Mouse (Mus musculus) myocyte (in vitro differentiated cells): ENCODE measurements around the gene Auh.

Experiments
- CEBPB ChIP-seq: IDR thresholded peaks from 2 replicates; pipeline ENCODE4 v1.6.1; 2011; ENCODE audit warnings: mild to moderate bottlenecking, moderate library complexity; ENCODE audit not compliant: poor library complexity, insufficient read depth, severe bottlenecking
- E2F4 ChIP-seq: IDR thresholded peaks from one replicate; pipeline ENCODE4 v1.6.1; 2011; ENCODE audit warnings: mild to moderate bottlenecking, control low read depth, moderate library complexity; ENCODE audit not compliant: insufficient read depth
- MAX ChIP-seq: IDR thresholded peaks from one replicate; pipeline ENCODE4 v1.6.1; 2011; ENCODE audit warnings: low read depth, mild to moderate bottlenecking, control low read depth
- POLR2A ChIP-seq: IDR thresholded peaks from one replicate; pipeline ENCODE4 v1.6.1; 2011; ENCODE audit warnings: low read depth, mild to moderate bottlenecking, control low read depth, moderate library complexity; ENCODE audit not compliant: insufficient read length
- POLR2AphosphoS2 ChIP-seq: IDR thresholded peaks from one replicate; pipeline ENCODE4 v1.6.1; 2011; ENCODE audit warnings: low read depth, control low read depth; ENCODE audit not compliant: insufficient read length
- REST ChIP-seq: IDR thresholded peaks from one replicate; pipeline ENCODE4 v1.6.1; 2011; ENCODE audit warnings: mild to moderate bottlenecking, control low read depth, moderate library complexity; ENCODE audit not compliant: insufficient read depth, insufficient read length
- SRF ChIP-seq: IDR thresholded peaks from one replicate; pipeline ENCODE4 v1.6.1; 2011; ENCODE audit warnings: low read depth; ENCODE audit not compliant: control insufficient read depth, insufficient read length
- TCF12 ChIP-seq: IDR thresholded peaks from one replicate; pipeline ENCODE4 v1.6.1; 2011; ENCODE audit warnings: mild to moderate bottlenecking, control low read depth; ENCODE audit not compliant: poor library complexity, insufficient read depth, severe bottlenecking
- TCF3 ChIP-seq: IDR thresholded peaks from one replicate; pipeline ENCODE4 v1.6.1; 2011; ENCODE audit warnings: low read depth, control low read depth; ENCODE audit not compliant: insufficient read length
- USF1 ChIP-seq: IDR thresholded peaks from one replicate; pipeline ENCODE4 v1.6.1; 2011; ENCODE audit warnings: low read depth, mild to moderate bottlenecking, control low read depth, moderate library complexity

- TF ChIP-seq TCF3 = no peak
- TF ChIP-seq MAX = no peak
- TF ChIP-seq POLR2A = no peak
- no peak for TF ChIP-seq E2F4
- TF ChIP-seq POLR2AphosphoS2 = no peak
- TF ChIP-seq USF1 = no peak
- no peak for TF ChIP-seq CEBPB
- TF ChIP-seq SRF = no peak
- no peak for TF ChIP-seq REST
- TF ChIP-seq TCF12 = no peak
Observed at GRCm38 (mm10) chr13:52800091-52800490, 129.4 kb downstream of the Auh start.
